Mouse (Mus musculus): Measurements from ENCODE around the gene S1pr5.
"Not testable (repeated sequence)": the region's sequence is repeated elsewhere in the genome, so short reads cannot be mapped to it uniquely, and the experiment has no call there.

S1pr5 gene

DNA sequence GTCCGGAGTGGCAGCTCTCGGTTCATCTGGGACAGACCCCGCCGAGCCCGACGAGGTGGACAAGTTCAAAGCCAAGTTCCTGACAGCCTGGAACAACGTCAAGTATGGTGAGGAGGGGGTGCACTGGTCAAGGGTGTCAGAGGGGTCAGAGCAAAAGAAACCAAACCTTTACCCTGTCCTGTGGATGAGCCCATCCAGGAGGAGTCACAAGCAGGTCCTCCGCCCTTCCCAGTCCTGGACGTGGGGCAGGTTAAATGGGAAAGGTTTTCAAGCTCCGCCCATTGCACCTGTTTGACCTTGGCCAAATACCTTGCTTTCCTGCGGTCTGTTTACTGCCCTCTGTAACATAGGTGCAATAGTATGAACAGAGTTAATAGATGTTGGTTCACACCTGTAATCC lies 17.4 kb upstream of the S1pr5 start:
- peak; percentile 73 for DNase-seq

- peak; percentile 99 for DNase-seq
Observed at GRCm38 (mm10) chr9:21265000-21265561, 16.8 kb upstream of the S1pr5 start, which contains the start of gene Atg4d. Atg4d (plus strand) TSS chr9:21265293.

- no peak for DNase-seq
Observed at GRCm38 (mm10) chr9:21264272-21264999, 16.2 kb upstream of the S1pr5 start.

GRCm38 (mm10) chr9:21261831-21262230 lies 13.6 kb upstream of the S1pr5 start:
- DNase-seq, result no peak

DNA sequence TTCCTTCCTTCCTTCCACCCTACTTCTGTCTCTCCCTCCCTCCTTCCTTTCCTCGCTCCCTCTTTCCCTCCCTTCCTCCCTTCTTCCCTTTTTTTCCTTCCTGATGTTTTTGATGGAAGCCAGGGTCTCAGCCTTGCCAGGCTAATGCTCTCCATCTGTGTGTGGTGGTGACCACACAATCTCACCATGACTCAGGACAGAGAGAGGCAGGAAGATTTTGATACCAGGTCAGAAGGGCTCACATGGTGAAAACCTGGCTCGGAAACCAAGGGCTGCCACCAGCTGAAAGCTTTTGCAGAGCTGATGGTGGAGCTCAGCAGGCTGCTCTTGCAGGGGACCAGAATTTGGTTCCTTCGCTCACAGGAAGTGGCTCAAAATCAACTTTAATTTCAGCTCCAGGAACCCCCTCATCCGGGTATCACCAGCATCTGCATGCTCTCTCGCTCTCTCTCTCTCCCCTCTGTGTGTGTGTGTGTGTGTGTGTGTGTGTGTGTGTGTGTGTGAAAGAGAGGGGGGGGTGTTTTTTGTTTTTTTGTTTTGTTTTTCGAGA lies 12.3 kb upstream of the S1pr5 start:
- DNase-seq, result no peak

DNA sequence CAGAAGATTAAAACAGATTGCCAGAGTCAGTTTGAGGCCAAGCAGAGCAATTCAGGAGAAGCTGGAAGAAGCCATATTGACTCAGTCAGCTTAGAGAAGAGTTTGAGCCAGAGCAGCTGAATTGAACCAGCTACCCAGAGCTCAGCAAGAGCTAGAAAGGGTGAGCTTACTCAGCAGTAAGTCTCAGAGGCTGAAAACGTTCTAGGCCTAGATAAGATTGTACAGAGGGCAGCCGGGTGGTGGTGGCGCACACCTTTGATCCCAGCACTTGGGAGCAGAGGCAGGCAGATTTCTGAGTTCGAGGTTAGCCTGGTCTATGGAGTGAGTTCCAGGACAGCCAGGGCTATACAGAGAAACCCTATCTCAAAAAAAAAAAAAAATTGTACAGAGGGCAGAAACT lies 8.1 kb upstream of the S1pr5 start:
- DNase-seq, result not testable (repeated sequence)

GRCm38 (mm10) chr9:21254690-21255089 lies 6.4 kb upstream of the S1pr5 start:
- DNase-seq, result no peak

DNA sequence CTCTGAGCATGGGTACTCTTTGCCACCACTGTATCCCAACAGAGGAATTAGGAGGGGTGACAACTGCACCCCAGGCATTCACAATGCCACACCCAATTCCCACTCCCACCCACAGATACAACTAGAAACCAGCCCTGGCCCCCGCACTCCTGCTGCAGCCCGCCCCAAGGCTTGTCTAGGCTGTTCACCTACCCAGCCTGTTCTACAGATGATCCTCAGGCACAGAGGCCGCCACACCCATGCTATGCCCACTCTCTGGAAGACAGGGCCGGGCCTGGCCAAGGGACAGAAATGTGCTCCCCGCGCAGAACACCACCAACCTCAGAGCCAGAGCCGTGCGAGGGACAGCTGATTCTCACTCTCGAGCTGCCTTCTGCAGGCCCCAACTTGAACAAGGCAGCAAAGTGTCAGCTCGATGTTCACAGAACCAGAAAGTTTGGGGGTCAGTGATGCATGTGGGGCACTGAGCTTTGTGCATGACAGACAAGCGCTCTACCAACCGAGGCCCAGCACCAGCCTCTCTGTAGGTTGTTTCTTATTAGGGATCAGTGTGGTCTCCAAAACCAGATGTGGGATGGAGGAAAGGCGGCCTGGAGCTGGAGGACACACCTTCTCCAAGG lies 3.0 kb upstream of the S1pr5 start:
- DNase-seq, result no peak

DNA sequence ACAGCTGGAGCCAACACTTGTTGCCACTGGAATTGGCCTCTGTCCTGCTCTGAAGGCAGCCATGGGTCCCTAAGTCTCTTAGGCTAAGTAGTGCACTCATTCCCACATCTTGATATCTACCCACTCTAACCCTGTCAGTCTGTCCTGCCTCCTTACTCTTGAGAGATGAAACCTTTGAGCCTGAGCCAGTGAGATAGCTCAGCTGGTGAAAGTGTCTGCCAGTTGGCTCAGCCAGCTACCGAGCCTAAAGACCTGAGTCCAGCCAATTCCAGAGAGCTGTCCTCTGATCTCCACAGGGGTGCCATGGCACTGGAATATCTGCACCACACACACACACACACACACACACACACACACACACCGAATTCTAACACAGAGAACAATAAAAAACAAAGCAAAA lies 2.3 kb upstream of the S1pr5 start:
- no peak for DNase-seq

DNA sequence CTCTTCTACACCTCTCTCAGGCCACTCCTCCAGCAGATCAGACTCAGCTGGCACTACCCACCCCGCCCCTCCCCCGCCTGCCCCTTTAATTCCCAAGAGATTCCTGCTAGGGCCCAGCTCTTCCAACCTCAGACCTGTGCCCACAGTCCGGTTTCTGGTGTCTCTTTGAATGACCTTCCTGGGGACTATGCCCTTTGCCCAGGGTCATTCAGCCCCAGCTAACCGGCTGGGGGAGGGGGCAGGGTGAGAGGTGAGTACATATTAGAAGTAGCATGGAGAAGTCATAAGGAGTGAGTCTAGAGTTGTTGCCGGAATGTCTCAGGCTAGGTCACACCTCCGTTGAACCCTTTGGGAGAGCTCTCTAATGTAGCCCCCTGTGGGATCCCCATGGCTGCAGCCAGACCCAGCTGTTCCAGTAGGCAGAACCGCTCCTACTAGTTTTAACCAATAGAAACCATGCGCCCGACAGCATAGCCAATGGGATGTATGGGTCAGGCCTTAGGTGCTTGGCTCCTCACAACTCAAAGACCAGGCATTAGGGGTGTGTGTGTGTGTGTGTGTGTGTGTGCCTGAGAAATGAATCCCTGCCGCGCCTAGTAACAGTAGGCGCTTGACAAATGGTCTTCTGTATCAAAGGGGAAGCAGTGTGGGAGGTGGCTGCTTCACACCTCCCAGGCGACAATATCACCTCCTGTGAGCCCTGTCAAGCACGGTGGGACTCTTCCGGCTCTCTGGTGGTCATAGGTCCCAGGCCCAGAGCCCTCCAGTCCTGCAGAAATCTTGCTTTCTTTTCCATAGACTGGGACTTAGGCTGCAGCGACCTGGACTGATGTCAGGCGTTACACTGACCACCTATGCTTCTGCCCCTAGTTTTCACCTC lies 1.6 kb upstream of the S1pr5 start:
- DNase-seq, result no peak

- DNase-seq, result no peak
Observed at GRCm38 (mm10) chr9:21246342-21246741, 1.9 kb downstream of the S1pr5 start.

DNA sequence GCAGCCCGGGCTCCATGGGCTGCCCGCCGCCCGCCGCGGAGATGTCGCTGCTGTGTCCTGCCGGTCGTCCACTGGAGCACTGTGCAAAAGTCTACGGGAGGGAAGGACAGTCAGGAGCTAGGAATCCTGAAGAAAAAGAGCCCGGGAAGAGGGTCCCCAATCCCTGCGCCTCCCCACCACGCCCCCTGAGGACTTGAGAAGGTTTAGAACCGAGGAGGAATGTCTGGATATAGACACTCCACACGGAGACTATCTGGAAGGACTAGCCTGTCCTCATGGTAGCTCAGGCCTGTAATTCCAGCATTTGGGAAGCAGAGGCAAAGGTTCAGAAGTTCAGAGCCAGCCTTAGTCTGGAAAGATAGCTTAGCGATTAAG lies 3.1 kb downstream of the S1pr5 start:
- peak; percentile 56 for DNase-seq

GRCm38 (mm10) chr9:21244428-21245112 lies 3.7 kb downstream of the S1pr5 start:
- peak; percentile 76 for DNase-seq

DNA sequence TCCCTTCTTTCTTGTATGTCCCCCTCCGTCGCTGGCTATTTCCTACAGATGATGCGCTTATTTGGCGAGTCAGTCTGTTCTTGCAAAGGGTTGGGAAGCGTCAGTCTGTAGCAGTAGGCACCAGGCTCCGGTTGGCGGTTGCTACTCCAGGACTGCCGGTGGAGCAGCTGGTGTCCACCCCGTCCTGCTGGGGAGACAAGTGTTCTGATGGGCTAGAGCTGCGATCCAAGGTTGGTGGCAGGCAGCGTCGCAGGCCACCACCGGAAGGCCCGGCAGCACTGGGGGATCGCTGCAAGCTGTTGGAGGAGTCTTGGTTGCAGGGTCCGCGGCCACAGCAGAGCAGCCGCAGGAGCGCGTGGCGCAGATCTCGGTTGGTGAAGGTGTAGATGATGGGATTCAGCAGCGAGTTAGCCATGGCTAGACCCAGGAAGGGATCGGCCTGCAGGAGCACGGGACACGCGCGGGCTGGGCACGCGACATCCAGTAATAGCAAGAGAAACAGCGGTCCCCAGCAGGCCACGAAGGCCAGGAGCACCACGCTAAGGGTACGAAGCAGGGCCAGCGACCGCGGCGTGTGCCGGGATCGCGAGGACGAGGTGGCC lies 4.3 kb downstream of the S1pr5 start:
- DNase-seq, result peak; percentile 89

DNA sequence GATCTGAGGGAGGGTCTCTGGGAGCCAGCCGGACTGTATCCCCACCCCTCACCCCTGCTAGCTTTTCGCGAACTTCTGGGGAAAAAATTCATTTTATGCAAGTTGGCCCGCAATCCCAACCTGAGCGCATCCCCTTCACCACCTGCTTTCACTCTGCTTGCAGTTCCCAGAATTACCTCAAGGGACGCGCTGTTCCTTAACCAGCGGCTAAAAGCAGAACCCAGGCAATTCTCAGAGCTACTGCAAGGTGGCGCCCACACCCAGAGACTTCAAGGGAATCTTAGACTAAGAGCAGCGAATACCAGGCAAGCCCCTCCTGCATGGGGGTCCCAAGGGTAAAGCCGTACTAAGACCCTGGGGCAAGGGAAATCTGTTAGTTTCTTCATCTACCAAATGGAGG lies 6.9 kb downstream of the S1pr5 start:
- DNase-seq, result peak; percentile 91

DNA sequence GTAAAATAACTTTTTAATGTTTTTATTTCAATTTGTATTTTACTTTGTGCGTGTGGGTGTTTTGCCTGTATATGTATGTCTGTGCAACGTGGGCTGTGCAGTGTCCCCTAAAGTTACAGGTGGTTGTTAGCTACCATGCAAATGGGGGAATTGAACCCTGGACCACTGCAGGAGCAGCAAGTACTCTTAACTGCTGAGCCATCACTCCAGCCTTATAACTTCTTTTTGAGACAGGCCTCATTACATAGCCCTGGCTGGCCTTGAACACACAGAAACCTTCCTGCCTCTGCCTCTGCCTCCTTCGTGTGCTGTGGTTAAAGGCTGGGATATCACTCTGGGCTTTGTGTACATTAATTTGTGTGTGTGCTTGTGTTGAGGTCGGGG lies 8.8 kb downstream of the S1pr5 start:
- DNase-seq, result peak; percentile 44

GRCm38 (mm10) chr9:21238733-21239464 lies 9.3 kb downstream of the S1pr5 start, which contains the start of gene Keap1:
Keap1 (minus strand) TSS chr9:21239361.
- peak; percentile 78 for DNase-seq

DNA sequence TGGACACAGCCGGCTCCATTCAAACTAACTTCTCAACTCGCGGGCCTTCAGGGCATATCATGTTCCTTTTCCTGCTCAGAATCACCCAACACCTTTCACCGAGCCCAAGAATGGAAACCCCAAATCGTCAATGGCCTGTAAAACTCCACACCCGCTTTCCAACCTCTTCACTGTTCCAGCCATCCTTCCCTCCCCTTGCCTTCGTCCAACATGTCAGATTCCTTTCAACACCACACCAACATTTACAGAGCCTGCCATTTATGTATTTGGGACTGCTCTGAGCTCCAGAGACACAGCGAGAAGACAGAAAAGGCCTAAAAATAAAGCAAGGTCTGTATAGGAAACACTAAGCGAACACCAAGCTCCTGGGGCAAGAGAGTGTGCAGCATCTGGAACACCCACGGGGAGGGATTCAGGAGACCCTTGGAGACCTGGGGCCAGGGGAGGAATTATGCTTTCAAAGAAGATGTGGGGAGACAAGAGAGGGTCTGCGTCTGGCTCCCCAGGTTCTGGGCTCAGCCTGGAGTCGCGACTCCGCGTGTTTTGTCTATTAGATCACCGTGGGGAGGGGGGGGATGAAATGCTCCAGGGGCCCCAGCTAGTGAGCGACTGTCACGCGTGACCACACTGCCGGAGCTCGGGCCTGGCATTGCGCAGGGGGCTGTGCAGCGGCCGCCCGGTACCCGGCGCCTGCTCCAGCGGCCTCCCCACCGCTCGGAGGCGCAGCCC lies 10.1 kb downstream of the S1pr5 start:
- DNase-seq, result peak; percentile 55

- peak; percentile 66 for DNase-seq
Observed at GRCm38 (mm10) chr9:21237368-21238003, 10.8 kb downstream of the S1pr5 start.

- DNase-seq, result no peak
Observed at GRCm38 (mm10) chr9:21236991-21237367, 11.3 kb downstream of the S1pr5 start.
